Mouse (Mus musculus): ENCODE measurements around the gene Gp5. TPM values are rescaled to one million over a fixed set of nuclear protein-coding genes. Genes with fewer than 3 reads are reported as not detected.

Gene Gp5
- polyA plus RNA-seq, 1 experiment from 2014 or later: 0.29 TPM

- 2% methylated on average over 15 of the region's 15 CpGs for WGBS
Measured at GRCm38 (mm10) chr16:30283743-30284337, 26.7 kb downstream of the Gp5 start.

GRCm38 (mm10) chr16:30282844-30283495 is 27.6 kb downstream of the Gp5 start, which contains the start of gene Lrrc15:
Gene Lrrc15 (minus strand): TSS chr16:30283256.
- Histone ChIP-seq H3K27ac (ENCODE audit: low read depth, low read length) (no peak within 1 kb of the TSS), H3K9ac (replicated peaks; ENCODE audit: low read depth, low read length) (0 out of 2 replicates have a peak within 1 kb of the TSS, but pooled peaks have one; percentile 11), H3K4me3 (ENCODE audit: low read depth, low read length) (peak within 1 kb of the TSS; percentile 16; the same call in 1 of the 2 replicates), H3K27me3 (ENCODE audit: control insufficient read depth, insufficient read depth, low read length) (peaks cover 6% of the 10 kb centered on the region), H3K4me1 (ENCODE audit: control insufficient read depth, insufficient read depth, low read length) (peaks cover 12% of the 10 kb centered on the region; the same call in 1 of the 2 replicates), H3K36me3 (ENCODE audit: control insufficient read depth, insufficient read depth, low read length) (no peaks in the 10 kb centered on the region), H3K9me3 (ENCODE audit: control insufficient read depth, low read length) (no peaks in the 10 kb centered on the region), H3K4me2 (ENCODE audit: low read depth, low read length) (peak within 1 kb of the TSS; percentile 45)
- 6% methylated on average over 31 of the region's 34 CpGs for WGBS
- ATAC-seq (ENCODE audit: low read depth): peak; percentile 32; the same call in 1 of the 2 replicates

More at GRCm38 (mm10) chr16:30283743-30284337, 26.7 kb downstream of the Gp5 start:
- no peak overlapping the region for H3K4me3 ChIP-seq (ENCODE audit: low read depth, low read length)
- H3K36me3 ChIP-seq (ENCODE audit: control insufficient read depth, insufficient read depth, low read length): no peaks in the 10 kb centered on the region
- no peak overlapping the region for H3K9ac ChIP-seq (replicated peaks; ENCODE audit: low read depth, low read length)
- H3K27me3 ChIP-seq (ENCODE audit: control insufficient read depth, insufficient read depth, low read length): peaks cover 6% of the 10 kb centered on the region
- peak; percentile 65 for ATAC-seq (ENCODE audit: low read depth)
- no peak overlapping the region for H3K27ac ChIP-seq (ENCODE audit: low read depth, low read length)
- H3K4me2 ChIP-seq (ENCODE audit: low read depth, low read length): peak overlapping the region; percentile 45
- peaks cover 9% of the 10 kb centered on the region; the same call in 1 of the 2 replicates for H3K4me1 ChIP-seq (ENCODE audit: control insufficient read depth, insufficient read depth, low read length)
- H3K9me3 ChIP-seq (ENCODE audit: control insufficient read depth, low read length): no peaks in the 10 kb centered on the region

DNA sequence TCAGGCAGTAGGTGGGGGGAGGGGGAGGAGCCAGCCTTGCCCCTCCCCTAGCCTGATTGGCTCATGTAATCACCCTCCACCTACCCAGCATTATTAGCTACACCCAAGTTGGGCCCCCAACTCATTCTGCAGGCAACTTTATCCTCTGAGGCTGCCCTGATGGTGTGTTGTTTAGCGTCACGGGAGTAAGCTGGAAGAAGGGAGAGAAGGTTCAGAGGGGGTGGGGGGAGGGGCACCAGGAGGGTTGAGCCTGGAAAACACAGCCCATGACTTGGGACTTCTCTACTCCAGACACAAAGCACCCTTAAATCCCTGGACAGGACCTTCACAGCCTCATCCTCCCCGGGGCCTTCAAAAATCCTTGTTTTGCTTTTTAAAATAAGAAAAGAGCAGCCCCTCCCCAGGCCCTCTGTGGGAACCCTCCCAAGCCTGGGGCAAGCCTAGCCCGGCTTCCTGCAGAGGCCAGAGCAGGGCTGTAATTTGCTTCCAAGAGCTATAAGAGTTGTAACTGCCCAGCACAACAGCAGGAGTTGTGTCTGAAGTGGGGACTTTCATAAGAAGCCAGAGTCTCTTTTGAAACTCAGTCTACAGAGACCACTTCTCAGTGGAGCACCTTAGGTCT is 29.8 kb downstream of the Gp5 start:
- Histone ChIP-seq H3K4me2 (ENCODE audit: low read depth, low read length) (no peak overlapping the region), H3K27ac (ENCODE audit: low read depth, low read length) (no peak overlapping the region), H3K9ac (replicated peaks; ENCODE audit: low read depth, low read length) (no peak overlapping the region), H3K36me3 (ENCODE audit: control insufficient read depth, insufficient read depth, low read length) (no peaks in the 10 kb centered on the region), H3K4me1 (ENCODE audit: control insufficient read depth, insufficient read depth, low read length) (peaks cover 12% of the 10 kb centered on the region; the same call in 1 of the 2 replicates), H3K9me3 (ENCODE audit: control insufficient read depth, low read length) (no peaks in the 10 kb centered on the region), H3K4me3 (ENCODE audit: low read depth, low read length) (no peak overlapping the region), H3K27me3 (ENCODE audit: control insufficient read depth, insufficient read depth, low read length) (peaks cover 6% of the 10 kb centered on the region)
- 6% methylated on average over 4 of the region's 4 CpGs for WGBS
- ATAC-seq (ENCODE audit: low read depth): no peak

- H3K9ac ChIP-seq (replicated peaks; ENCODE audit: low read depth, low read length): no peak overlapping the region
- no peaks in the 10 kb centered on the region for H3K36me3 ChIP-seq (ENCODE audit: control insufficient read depth, insufficient read depth, low read length)
- H3K4me3 ChIP-seq (ENCODE audit: low read depth, low read length): no peak overlapping the region
- no peaks in the 10 kb centered on the region for H3K9me3 ChIP-seq (ENCODE audit: control insufficient read depth, low read length)
- H3K4me1 ChIP-seq (ENCODE audit: control insufficient read depth, insufficient read depth, low read length): peaks cover 9% of the 10 kb centered on the region; the same call in 1 of the 2 replicates
- H3K27ac ChIP-seq (ENCODE audit: low read depth, low read length): no peak overlapping the region
- ATAC-seq (ENCODE audit: low read depth): no peak
- H3K27me3 ChIP-seq (ENCODE audit: control insufficient read depth, insufficient read depth, low read length): peaks cover 6% of the 10 kb centered on the region
- WGBS: 65% methylated on average over 11 of the region's 11 CpGs
- no peak overlapping the region for H3K4me2 ChIP-seq (ENCODE audit: low read depth, low read length)
Measured at GRCm38 (mm10) chr16:30278406-30278805, 32.2 kb downstream of the Gp5 start.

GRCm38 (mm10) chr16:30275558-30276340 is 34.8 kb downstream of the Gp5 start:
- Histone ChIP-seq H3K4me2 (ENCODE audit: low read depth, low read length) (no peak overlapping the region), H3K9ac (replicated peaks; ENCODE audit: low read depth, low read length) (no peak overlapping the region), H3K27me3 (ENCODE audit: control insufficient read depth, insufficient read depth, low read length) (no peaks in the 10 kb centered on the region), H3K27ac (ENCODE audit: low read depth, low read length) (no peak overlapping the region), H3K9me3 (ENCODE audit: control insufficient read depth, low read length) (no peaks in the 10 kb centered on the region), H3K4me3 (ENCODE audit: low read depth, low read length) (no peak overlapping the region), H3K36me3 (ENCODE audit: control insufficient read depth, insufficient read depth, low read length) (no peaks in the 10 kb centered on the region), H3K4me1 (ENCODE audit: control insufficient read depth, insufficient read depth, low read length) (0 out of 2 replicates have a peak, but pooled peaks cover 3% of the 10 kb centered on the region)
- no peak for ATAC-seq (ENCODE audit: low read depth)
- WGBS: 75% methylated on average over 15 of the region's 15 CpGs

DNA sequence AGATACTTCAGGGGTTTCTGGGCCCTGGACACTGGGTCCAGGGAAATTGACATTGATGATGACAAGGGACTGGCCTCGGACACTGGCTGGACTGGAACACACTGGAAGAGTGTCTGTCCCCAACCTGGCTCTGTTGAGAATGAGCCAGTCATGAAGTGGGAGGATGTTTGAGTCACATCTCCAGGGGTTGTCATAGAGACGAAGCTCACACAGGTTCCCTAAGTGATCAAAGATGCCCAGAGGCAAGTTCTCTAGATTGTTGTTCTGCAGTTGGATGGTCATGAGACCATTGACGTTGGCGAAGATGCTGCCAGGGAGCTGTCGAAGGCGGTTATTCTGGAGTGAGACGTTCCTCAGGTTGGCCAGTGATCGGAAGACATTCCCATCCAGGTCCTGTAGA is 37.5 kb downstream of the Gp5 start:
- H3K36me3 ChIP-seq (ENCODE audit: control insufficient read depth, insufficient read depth, low read length): no peaks in the 10 kb centered on the region
- no peak overlapping the region for H3K4me3 ChIP-seq (ENCODE audit: low read depth, low read length)
- no peak overlapping the region for H3K4me2 ChIP-seq (ENCODE audit: low read depth, low read length)
- H3K9ac ChIP-seq (replicated peaks; ENCODE audit: low read depth, low read length): no peak overlapping the region
- ATAC-seq (ENCODE audit: low read depth): no peak
- no peaks in the 10 kb centered on the region for H3K27me3 ChIP-seq (ENCODE audit: control insufficient read depth, insufficient read depth, low read length)
- WGBS: 94% methylated on average over 8 of the region's 8 CpGs
- H3K9me3 ChIP-seq (ENCODE audit: control insufficient read depth, low read length): no peaks in the 10 kb centered on the region
- H3K27ac ChIP-seq (ENCODE audit: low read depth, low read length): no peak overlapping the region
- 0 out of 2 replicates have a peak, but pooled peaks cover under 1% of the 10 kb centered on the region for H3K4me1 ChIP-seq (ENCODE audit: control insufficient read depth, insufficient read depth, low read length)

DNA sequence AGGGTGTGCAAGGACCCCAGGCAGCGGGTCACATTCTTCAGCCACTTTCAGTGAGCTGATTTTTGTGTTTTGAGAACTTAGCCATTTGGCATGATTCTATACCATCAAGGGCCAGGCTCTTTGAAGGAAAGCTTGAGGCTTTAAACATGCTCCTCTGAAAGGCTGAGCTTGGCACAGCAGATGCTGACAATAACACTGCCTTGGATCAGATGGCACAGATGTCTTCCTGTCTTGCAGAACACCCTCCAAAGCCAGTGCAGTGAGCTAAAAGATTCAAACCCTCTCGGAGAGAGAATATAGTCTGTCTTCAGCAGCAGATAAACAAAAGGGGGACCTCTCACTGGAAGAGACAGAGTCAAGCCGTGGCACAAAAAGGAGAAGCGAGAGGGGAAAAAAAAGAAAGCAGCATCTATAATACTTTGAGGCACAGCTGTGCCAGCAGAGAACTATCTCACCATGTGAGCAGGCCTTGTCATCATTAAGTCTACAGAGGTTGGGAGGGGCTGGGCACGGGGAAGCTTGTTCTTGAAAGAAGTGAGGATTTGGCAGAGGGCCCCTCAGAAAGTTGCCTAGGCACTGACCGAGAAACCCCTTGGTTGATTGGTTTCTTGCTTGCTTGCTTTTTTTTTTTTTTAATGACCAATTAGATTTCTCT is 38.5 kb downstream of the Gp5 start:
- H3K27ac ChIP-seq (ENCODE audit: low read depth, low read length): no peak overlapping the region
- H3K9ac ChIP-seq (replicated peaks; ENCODE audit: low read depth, low read length): no peak overlapping the region
- no peaks in the 10 kb centered on the region for H3K27me3 ChIP-seq (ENCODE audit: control insufficient read depth, insufficient read depth, low read length)
- no peaks in the 10 kb centered on the region for H3K36me3 ChIP-seq (ENCODE audit: control insufficient read depth, insufficient read depth, low read length)
- no peak for ATAC-seq (ENCODE audit: low read depth)
- H3K4me1 ChIP-seq (ENCODE audit: control insufficient read depth, insufficient read depth, low read length): no peaks in the 10 kb centered on the region
- no peak overlapping the region for H3K4me2 ChIP-seq (ENCODE audit: low read depth, low read length)
- H3K4me3 ChIP-seq (ENCODE audit: low read depth, low read length): no peak overlapping the region
- WGBS: 62% methylated on average over 6 of the region's 6 CpGs
- no peaks in the 10 kb centered on the region for H3K9me3 ChIP-seq (ENCODE audit: control insufficient read depth, low read length)

DNA sequence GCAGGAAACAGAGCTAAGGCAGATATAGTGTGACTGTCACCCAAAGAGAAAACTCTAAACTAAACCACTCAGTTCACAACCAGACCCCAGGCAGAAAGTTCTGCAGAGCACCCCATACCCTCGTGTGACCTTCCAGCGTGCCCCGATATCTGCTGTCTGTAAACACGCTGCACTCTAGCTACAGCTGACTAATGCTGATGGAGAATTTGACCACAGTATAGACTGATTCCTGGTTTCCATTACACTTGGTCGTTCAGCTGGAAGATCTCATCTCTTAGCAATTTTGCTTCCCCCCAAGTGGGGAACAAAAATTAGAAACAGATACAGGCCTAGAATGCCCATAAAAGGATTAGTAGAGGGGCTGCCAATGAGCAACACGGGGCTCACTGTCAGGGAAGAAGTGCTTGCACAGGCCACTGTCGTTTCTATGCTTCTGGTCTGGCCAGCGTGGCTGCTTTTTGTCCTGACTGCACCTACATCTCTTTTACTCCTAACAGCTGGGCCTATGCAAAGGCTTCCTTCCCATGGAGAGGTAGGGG is 39.3 kb downstream of the Gp5 start:
- no peak overlapping the region for H3K4me3 ChIP-seq (ENCODE audit: low read depth, low read length)
- ATAC-seq (ENCODE audit: low read depth): no peak
- no peaks in the 10 kb centered on the region for H3K4me1 ChIP-seq (ENCODE audit: control insufficient read depth, insufficient read depth, low read length)
- H3K36me3 ChIP-seq (ENCODE audit: control insufficient read depth, insufficient read depth, low read length): no peaks in the 10 kb centered on the region
- no peak overlapping the region for H3K4me2 ChIP-seq (ENCODE audit: low read depth, low read length)
- no peaks in the 10 kb centered on the region for H3K27me3 ChIP-seq (ENCODE audit: control insufficient read depth, insufficient read depth, low read length)
- no peak overlapping the region for H3K9ac ChIP-seq (replicated peaks; ENCODE audit: low read depth, low read length)
- H3K27ac ChIP-seq (ENCODE audit: low read depth, low read length): no peak overlapping the region
- H3K9me3 ChIP-seq (ENCODE audit: control insufficient read depth, low read length): no peaks in the 10 kb centered on the region
- WGBS: 72% methylated on average over 8 of the region's 8 CpGs
